Mouse (Mus musculus): ENCODE data around the gene Olfr713.

Gene Olfr713

GRCm38 (mm10) chr7:107030874-107031273 lies at the start of gene Olfr713:
Olfr713 (plus strand) TSS chr7:107031174.
- no peak for DNase-seq (ENCODE audit: low read depth in 2 of 2, low spot score in 2 of 2)

- DNase-seq (ENCODE audit: low read depth in 2 of 2, low spot score in 2 of 2) = no peak
Observed at GRCm38 (mm10) chr7:106985236-106985635, 45.7 kb upstream of the Olfr713 start.

GRCm38 (mm10) chr7:107000798-107001197 lies 30.2 kb upstream of the Olfr713 start:
- DNase-seq (ENCODE audit: low read depth in 2 of 2, low spot score in 2 of 2) = no peak

DNA sequence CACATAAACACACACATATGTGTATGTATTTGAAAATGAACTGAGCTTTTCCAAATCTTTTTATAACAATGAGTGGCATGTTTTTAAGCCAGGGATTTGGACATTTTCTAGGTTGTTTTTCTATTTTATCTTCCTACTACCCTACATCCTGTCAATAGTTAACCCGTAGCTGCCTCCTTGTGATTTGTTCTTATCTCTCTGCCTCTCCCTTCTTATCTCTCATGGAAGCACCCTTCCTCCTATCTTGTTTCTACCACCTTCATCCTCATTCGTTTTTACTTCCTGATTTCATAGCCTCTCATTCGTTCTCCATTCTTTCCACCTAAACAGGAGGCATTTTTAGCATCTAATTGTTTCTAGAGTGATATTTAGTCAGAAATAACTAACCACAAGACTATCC lies 26.8 kb upstream of the Olfr713 start:
- DNase-seq (ENCODE audit: low read depth in 2 of 2, low spot score in 2 of 2) = no peak

DNA sequence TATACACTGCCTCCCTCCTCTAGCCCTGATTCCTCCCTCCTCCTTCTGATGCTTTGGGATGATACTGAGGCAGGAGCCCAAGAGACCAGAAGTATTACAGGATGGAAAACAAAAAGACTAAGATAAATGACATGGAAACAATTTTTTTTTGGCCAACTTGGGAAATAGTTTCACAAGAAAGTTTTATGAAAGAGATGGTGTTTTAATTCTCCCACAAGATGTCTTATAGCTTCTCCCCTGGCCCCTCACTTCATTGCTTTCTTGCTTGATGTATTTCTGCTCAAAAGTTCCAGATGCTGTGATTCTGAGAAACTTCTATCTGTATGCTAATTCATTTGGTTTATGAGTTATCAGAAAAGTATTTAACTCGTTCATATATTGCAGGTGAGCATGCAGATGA lies 25.0 kb upstream of the Olfr713 start, which contains the start of gene Olfr2:
TSS of gene Olfr2 (minus strand) at position 101 of the 400 bp plus-strand sequence.
- DNase-seq (ENCODE audit: low read depth in 2 of 2, low spot score in 2 of 2) = no peak

DNA sequence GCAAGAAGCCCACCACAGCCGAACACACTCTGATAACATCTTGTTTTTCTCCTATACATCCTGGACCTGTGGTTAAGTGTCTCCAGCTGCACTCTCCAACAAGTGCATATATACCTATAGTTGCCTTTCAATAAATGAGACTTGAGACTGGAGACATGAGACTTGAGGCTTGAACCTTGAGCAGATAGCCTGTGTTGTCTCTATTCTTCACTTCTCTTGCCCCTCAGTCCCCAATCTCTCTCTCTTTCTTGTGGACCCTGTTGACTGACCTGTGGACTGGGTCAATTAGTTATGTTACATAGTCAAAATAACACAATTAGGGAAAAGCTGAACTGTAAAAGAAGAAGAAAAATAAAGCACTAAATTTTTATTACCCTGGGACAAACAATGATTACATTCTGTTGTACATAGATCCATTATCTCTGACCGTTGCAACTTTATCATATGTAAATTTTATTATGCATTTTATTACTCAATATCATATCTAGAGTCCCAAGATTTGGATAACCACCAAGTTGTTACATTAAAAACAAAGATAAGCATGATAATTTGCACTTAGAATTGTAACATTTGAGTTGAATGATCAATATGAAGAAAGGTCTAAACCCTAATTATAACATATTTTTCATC lies 9.1 kb downstream of the Olfr713 start:
- DNase-seq (ENCODE audit: low read depth in 2 of 2, low spot score in 2 of 2) = no peak

DNA sequence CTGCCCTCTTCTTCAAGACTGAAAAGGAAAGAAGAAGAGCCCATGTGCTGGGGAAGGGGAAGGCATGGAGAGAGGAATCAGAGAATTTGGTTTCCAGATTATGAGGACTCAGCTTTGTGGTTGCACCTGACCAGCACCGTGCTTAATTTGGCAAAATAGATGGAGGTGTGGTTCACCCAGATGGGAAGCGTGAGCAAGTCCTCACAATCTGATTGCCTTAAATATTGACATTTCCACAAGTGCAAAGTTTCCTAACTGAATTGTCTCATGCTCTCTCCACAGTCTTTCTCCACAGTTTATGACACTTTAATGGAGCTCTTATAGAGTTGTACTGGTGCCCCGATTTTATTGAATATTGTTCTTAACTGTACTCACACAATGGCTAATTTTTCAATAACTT lies 12.2 kb downstream of the Olfr713 start:
- no peak for DNase-seq (ENCODE audit: low read depth in 2 of 2, low spot score in 2 of 2)

GRCm38 (mm10) chr7:107044407-107044806 lies 13.4 kb downstream of the Olfr713 start:
- no peak for DNase-seq (ENCODE audit: low read depth in 2 of 2, low spot score in 2 of 2)

DNA sequence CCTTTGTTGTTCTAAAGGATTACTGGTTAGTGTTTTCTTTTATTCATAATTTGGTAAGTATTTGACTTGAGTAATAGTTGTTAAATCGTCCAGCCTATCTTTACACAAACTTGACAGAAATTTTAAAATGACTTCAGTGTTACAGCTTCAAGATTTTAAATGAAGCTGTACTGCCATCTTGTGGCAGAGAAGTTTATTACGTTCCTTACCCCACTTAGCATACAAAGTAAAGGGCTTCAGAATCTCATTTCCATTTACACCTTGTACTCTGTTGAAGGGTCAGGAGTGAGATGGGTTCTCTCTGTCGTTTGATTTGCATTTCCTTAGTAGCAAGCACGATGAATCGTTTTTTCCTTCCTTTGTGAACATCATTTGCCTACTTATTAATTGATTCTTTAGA lies 14.9 kb downstream of the Olfr713 start:
- peak; percentile 23 to 42 for DNase-seq (ENCODE audit: low read depth in 2 of 2, low spot score in 2 of 2)

DNA sequence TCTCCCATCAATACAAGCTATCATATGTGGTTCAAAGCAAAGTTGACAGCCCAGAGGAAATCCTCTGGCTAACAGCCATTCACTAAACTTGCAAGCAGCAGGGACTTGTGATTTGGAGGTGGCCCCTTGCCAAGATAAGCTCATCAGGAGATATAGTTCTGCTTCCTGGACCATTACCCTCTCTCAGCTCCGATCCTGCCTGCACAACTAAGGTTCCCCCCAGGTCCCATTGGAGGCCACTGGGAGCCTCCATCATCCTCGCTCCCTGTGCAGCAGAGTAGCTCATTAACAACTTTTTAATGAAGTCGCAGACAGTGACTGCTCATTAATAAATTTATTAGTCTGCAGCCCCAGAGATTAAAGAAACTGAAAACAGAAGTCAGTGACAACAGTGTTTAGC lies 16.6 kb downstream of the Olfr713 start:
- DNase-seq (ENCODE audit: low read depth in 2 of 2, low spot score in 2 of 2) = no peak

DNA sequence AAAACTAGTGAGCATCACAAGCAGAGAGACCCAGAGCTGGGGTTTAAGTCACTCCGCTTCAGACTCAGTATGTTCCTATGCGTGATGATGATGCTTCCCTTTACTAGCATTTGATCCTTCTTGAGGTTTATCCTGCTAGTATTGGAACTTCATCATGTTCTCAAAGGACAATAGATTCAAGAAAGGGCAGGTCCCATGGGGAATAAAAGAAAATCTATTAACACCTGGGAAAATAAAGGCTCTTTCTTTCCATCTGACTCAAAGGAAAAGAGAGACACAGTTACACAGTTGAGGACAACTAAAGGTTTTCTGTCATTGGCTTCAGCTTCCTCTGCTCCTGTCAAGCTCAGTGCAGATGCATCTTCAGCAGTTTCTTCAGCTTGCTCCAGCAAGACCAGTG lies 39.7 kb downstream of the Olfr713 start, which contains the start of gene Olfr714:
TSS of gene Olfr714 (plus strand) at position 301 of the 400 bp plus-strand sequence.
- no peak for DNase-seq (ENCODE audit: low read depth in 2 of 2, low spot score in 2 of 2)
